In genomic region chr1:75214886-75215285, GRCm38 (mm10) we compare ENCODE assay signal across 1 mouse cellular context.
TF ChIP-seq lines count a peak whose summit lies in the region.

No protein-coding gene starts in this region.

TF ChIP-seq in CH12.LX, 34 proteins besides CTCF, POLR2A, EP300 and RAD21:
- TF ChIP-seq SIN3A (IDR thresholded peaks at IDR 0.05; ENCODE audit: low read length), result no peak
- TF ChIP-seq CHD2 (IDR thresholded peaks at IDR 0.05; ENCODE audit: low read length), result peak; percentile 32; the same call in 1 of the 2 replicates
TF ChIP-seq in CH12.LX: peak in this region for 1.
